Mouse (Mus musculus) megakaryocyte, adult 5-6 weeks (primary cell): ENCODE data around the gene Derl2. TPM values are rescaled to one million over a fixed set of nuclear protein-coding genes. Genes with fewer than 3 reads are reported as not detected.

ENCODE experiments used
- ATAC-seq: 2 replicates; pipeline ENCODE4 v1.8.0; 2016; ENCODE audit warnings: mild to moderate bottlenecking, inconsistent platforms; ENCODE audit not compliant: poor library complexity, severe bottlenecking
- total RNA-seq, 2 experiments: library from RNA; stranded (forward) in 1 of 2; stranded (reverse) in 1 of 2; fragments of 153-499, 151-499 nt in 1 of 2; fragments of 221-1000, 200-1000 nt in 1 of 2; gene quantifications; 2 replicates each; pipeline versions ENCODE4 v1.2.3 to v1.2.4; 2015 to 2017

Derl2 gene
- total RNA-seq (2015), result 33.5 and 40.9 TPM in 2 replicates
- 44.4 and 47.7 TPM in 2 replicates for total RNA-seq (2017)

DNA sequence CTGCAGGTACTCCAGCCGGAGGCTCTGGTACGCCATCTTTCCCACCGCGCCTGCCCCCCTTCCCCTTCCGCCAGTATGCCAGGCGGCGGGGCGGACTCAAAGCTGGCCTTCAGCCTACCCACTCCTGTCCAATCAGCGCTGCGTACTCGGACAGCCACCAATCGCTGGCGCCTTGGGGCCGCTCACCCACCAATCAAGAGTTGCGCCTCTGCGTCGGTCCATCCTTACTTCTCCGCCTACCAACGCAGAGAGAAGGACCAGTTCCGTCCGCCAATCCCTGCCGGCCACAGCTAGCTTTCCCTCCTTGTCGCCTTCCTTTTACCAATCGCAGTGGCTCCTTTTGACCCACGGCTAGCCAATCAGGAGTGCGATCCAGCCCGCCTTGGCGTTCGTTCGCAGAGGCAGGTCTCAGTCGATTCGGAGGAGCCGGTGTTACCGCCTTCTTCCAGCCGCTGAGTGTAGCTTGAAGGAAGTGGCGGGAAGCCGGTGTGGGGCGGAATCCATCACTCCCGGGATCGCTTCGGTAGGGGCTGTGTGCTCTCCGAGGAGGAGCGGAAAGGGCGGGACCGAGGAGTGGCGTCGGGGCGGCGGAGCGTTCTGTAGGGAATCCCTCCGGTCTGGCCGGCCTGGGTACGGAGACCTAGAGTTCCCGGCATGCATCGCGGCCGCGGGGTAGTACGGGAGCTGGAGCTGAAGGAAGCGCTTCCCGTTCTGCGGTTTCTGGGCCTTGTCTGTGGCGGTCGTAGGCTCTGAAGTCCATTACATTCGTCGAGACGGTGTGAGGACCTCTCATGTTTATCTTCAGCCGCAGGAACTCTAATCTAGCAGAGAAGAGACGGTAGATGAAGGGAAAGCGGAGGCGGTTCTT lies at the start of gene Derl2, which contains the start of gene Mis12:
Gene Derl2 (minus strand): TSS at position 641 of the 868 bp plus-strand sequence.
Gene Mis12 (plus strand): TSS at position 411 of the 868 bp plus-strand sequence.
- peak; percentile 91 for ATAC-seq

DNA sequence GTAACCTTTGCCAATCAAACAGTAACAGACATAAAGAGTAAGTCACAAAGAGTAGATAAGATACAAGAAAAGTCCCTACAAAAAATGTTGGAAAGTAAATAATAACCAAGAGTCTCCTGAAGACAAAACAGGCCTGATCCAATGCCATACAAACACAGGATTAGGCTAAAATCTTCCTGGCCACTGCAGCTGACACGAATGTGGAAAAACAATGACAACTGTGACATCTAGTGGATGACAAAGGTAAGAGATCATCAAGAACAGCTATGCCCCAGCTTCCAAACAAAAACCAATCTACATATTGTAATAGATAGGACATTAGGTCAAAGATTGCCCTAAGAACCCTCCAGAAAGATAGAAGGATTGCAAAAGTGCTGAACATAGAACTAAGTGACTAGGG lies 32.9 kb upstream of the Derl2 start:
- ATAC-seq, result 0 out of 2 replicates have a peak, but pooled peaks have one; percentile 43

DNA sequence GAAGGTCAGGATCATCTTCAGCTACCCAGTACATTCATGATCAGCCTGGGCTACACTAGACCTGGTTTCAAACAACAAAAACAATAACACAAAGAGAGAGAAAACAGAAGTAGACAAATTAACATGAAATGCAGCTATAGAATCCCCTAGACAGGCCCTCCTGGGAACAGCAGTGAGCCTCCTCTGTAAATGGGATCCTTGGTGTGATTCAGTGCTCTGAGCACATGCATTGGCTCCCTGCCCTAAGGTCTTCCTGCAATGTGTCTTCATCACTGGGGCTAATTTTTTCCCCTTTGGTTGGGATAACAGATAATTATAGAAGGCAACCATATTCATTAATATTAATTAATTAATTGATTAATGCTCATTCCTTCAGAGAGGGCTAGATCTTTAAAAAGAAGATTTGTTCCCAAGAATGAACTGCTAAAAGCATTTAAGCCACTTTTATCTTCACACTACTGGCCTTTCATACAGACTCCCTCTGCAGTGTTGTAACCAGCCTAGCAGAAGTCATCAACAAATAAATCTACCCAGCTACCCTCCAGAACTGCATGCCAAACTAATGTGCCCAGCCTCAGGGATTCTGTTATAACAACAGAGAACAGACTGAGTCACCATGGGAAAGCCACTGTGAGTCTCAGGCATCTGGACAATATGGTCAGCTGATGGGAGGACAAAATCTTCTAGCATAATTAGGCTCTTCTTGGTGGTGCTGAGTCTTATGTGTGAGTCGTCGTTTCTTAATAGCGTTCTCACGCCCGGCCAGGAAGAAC lies 20.1 kb upstream of the Derl2 start:
- ATAC-seq, result no peak

DNA sequence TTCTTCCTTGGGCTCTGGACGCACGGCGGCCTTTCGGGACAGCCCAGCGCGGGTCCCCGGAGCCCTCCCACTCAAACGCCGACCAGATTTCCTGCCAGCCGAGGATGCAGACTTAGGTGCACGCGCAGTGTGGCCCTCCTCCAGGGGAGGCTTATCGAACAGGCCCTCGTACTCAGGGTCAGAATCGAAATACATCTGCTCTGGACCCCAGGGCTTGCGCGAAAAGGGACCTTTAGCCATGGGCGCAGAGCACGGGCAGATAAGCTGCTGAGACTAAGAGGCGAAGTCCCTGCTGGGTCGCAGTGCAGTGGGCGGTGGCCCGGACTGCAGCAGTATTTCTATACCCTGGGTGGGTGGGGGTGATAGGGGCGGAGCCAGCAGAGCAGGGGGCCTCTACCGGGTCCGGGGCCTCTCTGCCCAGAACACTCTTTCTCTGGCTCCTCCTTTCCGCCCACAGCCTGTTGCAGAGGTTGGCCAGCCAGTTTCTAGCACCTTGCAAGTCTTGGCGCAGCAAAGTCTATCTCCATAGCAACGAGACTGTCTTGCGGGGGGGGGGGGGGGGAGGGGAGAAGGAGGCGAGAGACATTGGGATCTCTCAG lies 13.6 kb upstream of the Derl2 start, which contains the start of gene 6330403K07Rik:
Gene 6330403K07Rik (minus strand): TSS at position 351 of the 599 bp plus-strand sequence.
- ATAC-seq, result no peak

DNA sequence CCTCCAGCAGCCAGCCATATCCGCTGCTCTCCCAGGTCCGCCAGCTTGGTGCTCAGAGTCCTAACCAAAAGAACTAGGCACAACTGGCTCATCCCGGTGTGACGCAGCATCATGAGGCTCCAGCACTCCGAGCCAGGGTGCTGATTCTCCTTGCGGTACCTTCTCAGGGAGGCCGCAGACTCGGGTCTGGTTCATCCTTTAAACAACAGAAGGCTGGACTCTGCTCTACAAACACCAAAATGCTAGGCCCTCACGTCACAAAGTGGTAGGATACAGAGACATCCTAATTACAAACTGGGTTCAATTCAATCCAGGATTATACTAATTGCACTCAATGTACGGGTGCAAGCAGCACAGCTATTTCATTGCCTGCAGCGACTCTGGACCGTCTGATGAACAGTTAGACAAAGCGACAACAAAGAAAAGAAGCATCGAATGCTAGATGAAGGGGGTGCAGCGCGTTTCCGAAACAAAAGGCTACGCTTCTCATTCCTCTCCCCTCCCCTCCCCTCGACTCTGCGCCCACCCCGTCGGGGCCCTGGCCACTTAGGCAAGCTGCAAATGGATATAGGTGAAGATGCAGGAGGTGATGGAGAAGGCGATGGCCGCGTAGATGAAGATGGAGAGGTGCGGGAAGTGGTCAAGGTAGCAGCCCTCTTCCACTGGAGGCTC lies 13.0 kb upstream of the Derl2 start:
- no peak for ATAC-seq

DNA sequence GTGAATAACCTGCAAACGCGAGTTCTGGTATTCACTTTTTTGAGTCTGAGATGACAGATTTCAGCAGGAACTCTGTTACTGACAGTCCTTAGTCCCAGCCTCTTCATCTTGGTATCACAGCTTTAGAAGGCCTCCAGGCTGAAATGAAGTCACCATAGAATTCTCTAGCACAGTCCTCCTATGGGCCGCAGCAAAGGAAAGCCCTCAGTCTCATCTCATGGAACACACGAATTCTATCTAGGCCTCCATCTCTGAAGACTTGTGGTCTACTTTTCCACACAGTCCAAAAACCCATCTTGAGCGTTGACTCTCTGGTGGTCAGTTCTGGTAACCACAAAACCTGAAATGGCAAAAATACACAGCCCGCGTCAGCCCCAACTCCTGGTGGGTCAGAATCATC lies 12.4 kb upstream of the Derl2 start:
- no peak for ATAC-seq

DNA sequence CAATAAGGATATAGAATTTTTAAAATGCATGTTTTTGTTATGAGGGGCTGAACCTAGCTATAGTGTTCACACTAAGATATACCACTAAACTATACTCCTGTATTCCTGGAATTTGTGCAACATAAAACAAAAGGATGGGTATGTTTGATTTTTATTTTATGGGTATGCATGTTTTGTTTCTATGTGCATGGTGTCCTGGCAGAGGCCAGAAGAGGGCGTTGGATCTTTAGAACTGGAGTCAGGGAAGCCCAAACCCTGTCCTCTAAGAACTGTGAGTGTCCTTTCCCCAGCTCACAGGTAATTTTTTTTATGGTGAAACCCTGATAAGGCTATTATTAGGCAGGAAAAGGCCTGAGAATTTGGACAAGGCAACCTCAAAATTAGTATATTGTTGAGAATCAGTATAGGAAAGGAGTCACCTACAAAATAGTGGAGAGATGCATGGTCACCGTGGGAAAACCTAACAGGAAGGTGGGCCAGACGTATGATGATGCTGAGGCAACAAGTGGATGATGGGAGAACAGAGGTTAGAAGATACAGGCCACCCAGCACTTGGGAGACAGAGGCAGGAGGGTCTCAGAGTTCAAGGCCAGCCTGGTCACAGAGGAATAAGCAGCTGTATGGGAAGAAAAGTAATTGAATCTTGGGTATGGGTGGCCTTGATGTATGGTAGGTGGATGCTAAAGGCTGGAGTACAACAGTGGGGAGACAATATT lies 9.9 kb upstream of the Derl2 start:
- ATAC-seq, result no peak

DNA sequence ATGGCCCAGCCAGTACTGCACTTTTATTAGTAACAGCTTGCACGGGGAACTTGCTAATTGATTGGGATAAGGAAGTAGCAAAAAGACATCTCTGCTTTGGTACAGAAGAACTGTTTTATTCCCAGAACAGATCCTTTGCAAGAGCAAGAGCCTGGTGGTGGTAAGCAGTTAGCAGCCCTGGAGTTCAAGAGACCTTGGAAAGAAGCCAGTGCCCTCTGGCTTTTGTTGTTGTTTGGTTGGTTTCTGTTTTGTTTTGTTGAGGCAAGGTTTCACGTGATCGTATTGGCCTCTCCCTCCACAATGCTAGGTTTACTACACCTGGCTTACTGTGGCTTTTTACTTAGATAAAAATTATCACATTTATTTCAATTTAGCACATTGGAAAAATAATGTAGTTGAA lies 8.6 kb upstream of the Derl2 start:
- no peak for ATAC-seq

DNA sequence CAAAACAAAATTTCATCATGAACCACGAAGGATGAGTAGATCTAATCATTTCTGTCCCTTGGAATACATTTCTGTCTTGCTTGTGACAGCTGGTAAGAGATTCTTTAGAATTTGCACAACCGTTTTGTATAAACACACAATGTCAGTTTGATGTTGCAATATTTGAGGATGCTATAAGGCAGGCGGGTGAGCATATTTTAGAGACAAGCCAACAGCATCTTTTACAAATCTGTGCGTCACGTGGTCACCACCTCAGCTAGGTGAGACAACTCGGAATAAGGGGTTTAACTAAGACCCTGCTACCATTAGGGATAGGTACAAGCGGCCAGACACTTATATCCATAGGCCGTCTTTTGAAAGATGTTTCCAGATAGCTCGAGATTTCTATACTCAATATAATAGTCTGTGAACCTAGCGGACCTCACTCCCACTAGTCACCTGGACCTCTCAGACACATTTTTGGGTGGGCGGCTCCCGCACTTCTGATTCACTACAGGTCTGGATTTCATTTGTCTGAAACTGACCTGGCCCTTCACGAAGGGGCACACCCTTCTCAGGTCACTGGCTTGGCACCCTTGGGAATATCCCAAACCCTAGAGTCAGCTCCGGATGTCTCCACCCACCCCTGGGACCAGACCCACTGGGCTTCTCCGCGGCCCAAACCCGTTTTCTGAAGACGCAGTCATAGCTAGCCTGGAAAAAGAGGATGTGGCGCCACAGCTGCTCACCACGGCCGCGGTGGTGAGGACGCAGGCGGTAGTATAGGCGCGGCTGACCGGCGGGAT lies 1.0 kb downstream of the Derl2 start:
- ATAC-seq, result no peak

DNA sequence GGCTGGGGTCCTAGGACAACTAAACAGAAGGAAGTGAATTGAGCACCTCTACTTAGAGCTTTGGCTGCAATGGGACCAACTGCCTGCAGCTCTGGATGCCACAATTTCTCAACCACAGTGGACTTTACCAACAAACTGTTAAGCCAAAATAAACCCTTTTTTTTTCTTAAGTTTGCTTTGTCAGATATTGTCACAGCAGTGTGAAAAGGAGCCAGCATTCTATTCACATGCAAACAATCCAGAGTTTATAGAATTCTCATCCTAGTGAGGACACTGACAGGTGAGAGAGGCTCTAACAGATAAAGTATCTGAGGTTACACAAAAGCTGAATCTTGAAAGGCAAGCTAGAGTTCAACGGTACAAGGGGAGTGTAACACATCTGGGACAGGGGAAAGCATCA lies 2.6 kb downstream of the Derl2 start:
- ATAC-seq, result no peak

DNA sequence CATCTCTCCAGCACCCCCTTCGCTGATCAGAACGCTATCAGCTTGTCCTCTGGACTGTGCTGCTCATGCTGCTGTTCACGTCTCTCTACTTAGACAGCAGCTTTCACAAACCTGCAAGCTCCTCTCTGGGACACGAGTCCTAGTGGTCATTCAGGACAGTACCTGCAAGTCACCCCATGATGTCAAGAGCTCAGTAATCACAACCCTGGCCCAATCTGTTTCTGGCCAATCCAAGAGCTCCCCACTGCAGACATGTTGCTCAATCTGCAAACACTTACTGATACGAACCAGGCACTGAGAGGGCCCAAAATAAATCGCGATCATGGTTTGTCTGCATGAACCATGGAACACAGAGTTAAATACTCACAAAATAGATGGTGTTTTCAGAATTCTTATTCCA lies 6.9 kb downstream of the Derl2 start:
- ATAC-seq, result no peak

DNA sequence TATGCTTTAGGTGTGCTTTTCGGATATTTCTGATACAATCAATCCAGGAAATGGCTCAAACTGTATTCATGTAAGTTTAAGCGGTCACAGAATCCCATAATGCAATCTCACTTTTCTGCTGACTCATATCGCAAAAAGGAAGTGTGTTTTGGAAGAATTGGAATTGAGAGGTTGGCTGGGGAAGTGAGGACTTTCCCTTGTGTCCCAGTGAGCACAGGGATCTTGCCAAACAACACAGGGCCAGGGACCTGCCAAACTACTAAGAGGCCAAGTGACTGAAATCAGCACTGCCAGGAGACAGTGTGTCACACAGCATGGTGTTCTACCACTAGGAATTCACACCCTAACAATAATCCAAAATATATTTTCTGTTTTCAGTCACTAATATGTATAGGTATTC lies 11.3 kb downstream of the Derl2 start:
- 0 out of 2 replicates have a peak, but pooled peaks have one; percentile 14 for ATAC-seq

DNA sequence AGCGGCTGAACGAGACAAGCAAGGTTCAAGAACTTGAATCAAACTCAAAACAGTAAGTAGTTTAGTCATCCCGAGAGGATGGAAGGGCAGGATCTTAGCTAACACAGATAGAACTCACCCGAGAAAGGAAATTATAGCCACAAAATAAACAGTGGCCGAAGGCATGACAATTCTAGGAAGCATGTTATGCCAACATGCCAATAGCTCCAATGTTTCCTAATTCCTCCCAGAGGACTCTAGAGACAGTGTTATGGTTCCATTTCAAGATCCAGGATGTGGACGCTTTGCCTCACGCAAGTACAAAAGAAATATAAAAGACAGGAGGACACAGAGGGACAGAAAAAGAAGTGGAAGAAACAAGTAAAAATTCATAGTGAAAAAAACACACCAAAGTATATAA lies 11.8 kb downstream of the Derl2 start:
- ATAC-seq, result no peak

DNA sequence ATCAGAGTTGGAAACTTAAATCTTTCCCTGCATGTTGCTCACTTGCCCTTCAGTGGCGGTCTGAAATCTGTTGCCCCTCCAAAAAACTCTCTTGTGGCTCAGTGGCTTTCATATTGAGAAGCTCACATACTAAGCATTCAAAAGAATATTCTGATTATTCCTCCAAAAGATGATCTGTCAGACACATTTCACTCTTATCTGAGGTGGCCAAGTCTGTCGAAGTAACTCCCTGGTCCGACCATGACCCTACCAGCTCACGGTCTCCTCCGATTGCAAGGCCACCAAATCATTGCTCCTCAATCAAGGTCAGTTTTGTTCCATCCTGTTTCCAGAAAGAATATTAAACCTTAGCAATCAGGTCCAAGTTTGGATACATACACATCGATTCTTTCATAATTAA lies 12.6 kb downstream of the Derl2 start:
- no peak for ATAC-seq

DNA sequence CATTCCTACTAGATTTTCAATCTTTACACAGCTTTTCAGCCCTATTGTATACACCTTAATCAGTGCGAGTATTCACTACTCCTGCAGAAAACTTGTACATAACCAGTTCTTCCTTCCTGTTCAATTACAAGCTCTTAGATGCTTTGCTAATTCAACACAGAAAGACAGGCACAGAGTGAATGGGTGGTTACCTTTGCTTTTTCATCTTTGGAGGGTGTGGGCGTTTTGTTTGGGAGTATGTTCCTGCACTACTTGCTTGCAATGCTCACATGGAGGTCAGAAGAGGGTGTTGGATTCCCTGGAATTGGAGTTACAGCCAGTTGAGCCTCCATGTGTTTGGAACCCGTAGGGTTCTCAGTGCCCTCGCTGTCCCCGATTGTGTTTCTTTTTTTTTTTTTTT lies 14.6 kb downstream of the Derl2 start:
- ATAC-seq, result no peak

DNA sequence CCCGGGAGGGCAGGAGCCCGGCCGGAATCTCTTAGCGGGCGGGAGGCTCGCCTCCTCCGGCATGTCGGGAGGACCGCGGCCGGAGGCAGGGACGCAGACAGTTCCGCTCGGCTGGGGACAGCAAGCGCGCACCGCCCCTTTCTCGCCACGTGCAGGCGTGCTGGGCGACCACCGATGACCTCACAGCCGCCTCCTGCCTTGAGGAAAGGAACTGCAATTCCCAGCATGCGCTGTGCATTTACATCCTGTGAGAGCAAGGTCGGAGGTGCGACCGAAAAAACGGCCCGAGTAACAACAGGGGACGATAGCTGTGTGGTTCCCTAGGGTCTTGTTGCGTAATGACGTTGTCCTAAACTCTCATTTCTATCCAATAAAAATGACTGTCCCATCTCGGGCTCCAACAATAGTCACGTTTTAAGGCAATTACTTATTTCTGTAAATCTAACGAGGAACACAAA lies 15.3 kb downstream of the Derl2 start, which contains the start of gene Dhx33:
Gene Dhx33 (minus strand): TSS at position 122 of the 458 bp plus-strand sequence.
- peak; percentile 98 for ATAC-seq

DNA sequence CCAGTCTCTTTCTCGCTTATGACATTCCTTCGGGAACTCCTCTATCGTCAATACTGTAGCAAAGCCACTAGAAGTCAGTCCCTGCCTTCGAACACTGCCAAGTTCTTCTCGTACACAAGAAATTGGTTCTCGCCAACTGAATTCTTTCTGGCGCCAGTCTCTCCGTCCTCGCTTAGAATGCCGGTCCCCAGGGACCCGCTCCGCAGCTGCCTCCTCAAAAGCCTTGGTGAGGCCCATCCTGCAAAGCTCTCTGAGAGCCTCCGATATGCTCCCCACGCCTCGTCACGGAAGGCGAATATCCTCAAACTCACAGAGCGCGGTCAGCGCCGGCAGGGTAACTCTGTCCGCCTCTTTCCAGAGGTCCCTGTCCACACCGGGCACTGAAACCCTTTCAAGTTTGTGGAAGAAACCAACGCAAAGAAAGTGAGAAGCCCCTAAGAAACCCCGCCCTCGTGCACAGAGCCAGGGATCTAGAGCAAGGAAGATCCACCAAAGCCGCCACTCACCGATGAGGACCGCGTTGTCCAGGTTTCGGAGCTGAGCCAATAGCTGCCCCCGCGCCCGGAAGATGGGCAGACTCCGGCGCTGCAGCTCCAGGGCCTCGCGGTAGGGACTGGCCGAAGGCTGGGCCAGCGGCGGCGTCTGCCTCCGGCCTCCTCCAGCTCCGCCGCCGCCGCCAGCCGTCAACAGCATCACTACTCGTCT lies 15.9 kb downstream of the Derl2 start:
- ATAC-seq, result peak; percentile 39

DNA sequence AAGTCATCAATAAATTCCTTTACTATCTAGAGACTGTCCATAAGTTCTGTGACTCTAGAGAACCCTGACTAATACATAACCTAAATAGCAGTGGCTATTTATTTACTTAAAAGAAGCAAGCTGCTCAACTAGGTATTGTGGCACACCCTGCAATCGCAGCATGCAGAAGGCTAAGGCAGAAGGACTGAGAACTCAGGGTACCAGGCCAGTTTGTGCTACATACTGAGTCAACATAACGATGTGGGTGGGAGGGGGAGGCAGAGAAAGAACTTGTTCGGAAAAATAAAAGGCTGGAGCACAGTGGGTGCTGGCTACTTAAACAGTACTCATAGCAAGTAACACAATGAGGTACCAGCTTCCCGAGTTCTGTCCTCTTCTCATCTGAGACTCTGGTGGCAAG lies 18.5 kb downstream of the Derl2 start:
- no peak for ATAC-seq
